10 mouse cellular contexts compared by ENCODE assay signal in the genomic region with DNA sequence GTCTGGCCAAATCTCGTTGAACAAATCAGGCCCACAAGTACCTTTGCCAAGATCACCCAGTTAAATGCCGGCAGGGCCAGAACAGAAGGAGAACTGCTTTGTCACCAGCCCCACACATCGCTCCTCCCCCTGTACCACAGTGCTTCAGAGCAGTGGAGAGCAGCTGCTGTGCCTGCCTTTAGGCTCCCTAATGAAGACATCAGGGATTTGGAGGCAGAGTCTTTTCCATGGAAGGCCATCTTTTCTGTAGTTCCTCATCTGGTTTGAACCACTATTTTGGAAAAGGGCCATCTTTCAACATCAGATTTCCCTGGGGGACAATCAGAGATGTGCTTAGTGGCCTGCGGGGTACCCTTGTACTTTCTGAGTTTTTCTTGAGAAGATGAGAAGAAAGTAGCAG. TPM values are rescaled to one million over a fixed set of nuclear protein-coding genes. Genes with fewer than 3 reads are reported as not detected.
DNase-seq lines count a peak whose midpoint lies in the region; ATAC-seq and TF ChIP-seq lines count a peak whose summit lies in the region.
"Had no signal": no experiment of that assay in that cellular context is flagged by ENCODE, and none has a peak within 500 bp of the region (broad histone marks: within the 10 kb centered on the region; RNA-seq: fewer than 3 reads in every experiment).

No protein-coding gene starts in this region.

- no peaks in the 10 kb centered on the region for H3K9me3 ChIP-seq in embryonic facial prominence, embryonic 15.5 days (replicated peaks)
- H3K9me3 ChIP-seq in hindbrain, embryonic 15.5 days, result no peaks in the 10 kb centered on the region
- no peaks in the 10 kb centered on the region for H3K9me3 ChIP-seq in intestine, postnatal 0 days (ENCODE audit: control insufficient read depth)
- H3K9me3 ChIP-seq: embryonic facial prominence, embryonic 13.5 days; limb, embryonic 12.5 days had no signal

- WGBS in embryonic facial prominence, embryonic 15.5 days, result 43% methylated on average over 4 of the region's 4 CpGs
- WGBS in hindbrain, embryonic 15.5 days, result 41% methylated on average over 4 of the region's 4 CpGs
- 68% methylated on average over 4 of the region's 4 CpGs for WGBS in intestine, postnatal 0 days

- H3K27me3 ChIP-seq in embryonic facial prominence, embryonic 15.5 days, result no peaks in the 10 kb centered on the region
- H3K27me3 ChIP-seq in hindbrain, embryonic 15.5 days, result no peaks in the 10 kb centered on the region
- no peaks in the 10 kb centered on the region for H3K27me3 ChIP-seq in intestine, postnatal 0 days (replicated peaks; ENCODE audit: control insufficient read depth, insufficient read depth, low read length)
- H3K27me3 ChIP-seq: embryonic facial prominence, embryonic 13.5 days; limb, embryonic 12.5 days had no signal

- H3K36me3 ChIP-seq in embryonic facial prominence, embryonic 15.5 days, result no peaks in the 10 kb centered on the region
- no peaks in the 10 kb centered on the region for H3K36me3 ChIP-seq in hindbrain, embryonic 15.5 days
- H3K36me3 ChIP-seq in intestine, postnatal 0 days (ENCODE audit: control insufficient read depth, insufficient read depth), result no peaks in the 10 kb centered on the region
- H3K36me3 ChIP-seq: embryonic facial prominence, embryonic 13.5 days; limb, embryonic 12.5 days had no signal

- no peak for TF ChIP-seq CTCF in intestine, postnatal 0 days (IDR thresholded peaks at IDR 0.05; ENCODE audit: low read depth)

- 0 out of 2 replicates have a peak, but pooled peaks cover 8% of the 10 kb centered on the region for H3K4me1 ChIP-seq in embryonic facial prominence, embryonic 15.5 days
- H3K4me1 ChIP-seq in hindbrain, embryonic 15.5 days (replicated peaks), result peaks cover 6% of the 10 kb centered on the region
- H3K4me1 ChIP-seq in intestine, postnatal 0 days (replicated peaks; ENCODE audit: control insufficient read depth, insufficient read depth, low read length), result no peaks in the 10 kb centered on the region
- H3K4me1 ChIP-seq: limb, embryonic 12.5 days had no signal

- H3K4me3 ChIP-seq in embryonic facial prominence, embryonic 15.5 days (replicated peaks), result no peak overlapping the region
- no peak overlapping the region for H3K4me3 ChIP-seq in hindbrain, embryonic 15.5 days
- no peak overlapping the region for H3K4me3 ChIP-seq in intestine, postnatal 0 days (ENCODE audit: low read depth, low read length)
- H3K4me3 ChIP-seq: embryonic facial prominence, embryonic 13.5 days; limb, embryonic 12.5 days had no signal

- peak; percentile 55 for DNase-seq in heart, adult 8-10 months (ENCODE audit: low spot score)
- DNase-seq in heart, postnatal 4 days, result no peak
- peak; percentile 21 for DNase-seq in lung, postnatal 14 days
- no peak for DNase-seq in kidney, postnatal 14 days
- no peak for DNase-seq in kidney, adult 11 months

- H3K27ac ChIP-seq in embryonic facial prominence, embryonic 15.5 days (replicated peaks), result no peak overlapping the region
- H3K27ac ChIP-seq in hindbrain, embryonic 15.5 days (replicated peaks), result no peak overlapping the region
- no peak overlapping the region for H3K27ac ChIP-seq in intestine, postnatal 0 days (ENCODE audit: low read depth, low read length)
- H3K27ac ChIP-seq: embryonic facial prominence, embryonic 13.5 days; limb, embryonic 12.5 days had no signal

- ATAC-seq in embryonic facial prominence, embryonic 15.5 days (ENCODE audit: insufficient number of reproducible peaks, low FRiP score, low TSS enrichment, low read depth), result peak; percentile 82
- ATAC-seq in hindbrain, embryonic 15.5 days (ENCODE audit: low FRiP score, low read depth), result peak; percentile 76
- ATAC-seq in intestine, postnatal 0 days, result no peak

- no peak overlapping the region for H3K4me2 ChIP-seq in embryonic facial prominence, embryonic 15.5 days (replicated peaks)
- H3K4me2 ChIP-seq in hindbrain, embryonic 15.5 days, result no peak overlapping the region
- no peak overlapping the region for H3K4me2 ChIP-seq in intestine, postnatal 0 days (replicated peaks; ENCODE audit: low read depth)
- H3K4me2 ChIP-seq: embryonic facial prominence, embryonic 13.5 days; limb, embryonic 12.5 days had no signal

- no peak overlapping the region for H3K9ac ChIP-seq in embryonic facial prominence, embryonic 15.5 days
- no peak overlapping the region for H3K9ac ChIP-seq in hindbrain, embryonic 15.5 days
- H3K9ac ChIP-seq in intestine, postnatal 0 days (ENCODE audit: low read depth, low read length), result no peak overlapping the region
- H3K9ac ChIP-seq: embryonic facial prominence, embryonic 13.5 days; limb, embryonic 12.5 days had no signal

RNA-seq across cellular contexts. Expression of gene Mkln1, which starts 41.2 kb away (rescaled TPM):
- 100 to 1,000 TPM; 145 to 175 (median 158) TPM for total RNA-seq in heart, adult 8-10 months (2022)
- total RNA-seq in heart, postnatal 4 days (2021), result 100 to 1,000 TPM; 201 to 216 TPM
- polyA plus RNA-seq in embryonic facial prominence, embryonic 15.5 days (2015; fragmentation: Nextera tagmentation; extraction: Ambion mirVana), result 167 and 175 TPM in 2 replicates
- polyA plus RNA-seq in hindbrain, embryonic 15.5 days (2015; fragmentation: Nextera tagmentation; extraction: Ambion mirVana), result 120 and 129 TPM in 2 replicates
- 109 and 119 TPM in 2 replicates for polyA plus RNA-seq in intestine, postnatal 0 days (2015; fragmentation: Nextera tagmentation; extraction: Ambion mirVana)

Comparison
In these comparisons a context has a peak if more than half of its experiments do, and no peak if none do; other contexts are left out.
1. DNase-seq: peak in heart, adult 8-10 months (single experiment) and lung, postnatal 14 days (single experiment); none in heart, postnatal 4 days (single experiment), kidney, postnatal 14 days (single experiment) and kidney, adult 11 months (single experiment).